Comparison of ENCODE assay signal across 30 mouse cellular contexts in genomic region chr16:50305156-50305555, GRCm38 (mm10).
DNase-seq lines count a peak whose midpoint lies in the region; ATAC-seq and TF ChIP-seq lines count a peak whose summit lies in the region.
"Had no signal": no experiment of that assay in that cellular context is flagged by ENCODE, and none has a peak within 500 bp of the region (broad histone marks: within the 10 kb centered on the region; RNA-seq: fewer than 3 reads in every experiment).

No protein-coding gene starts in this region.

- H3K4me2 ChIP-seq in liver, embryonic 12.5 days, result no peak overlapping the region
- H3K4me2 ChIP-seq: embryonic facial prominence, embryonic 12.5 days; embryonic facial prominence, embryonic 15.5 days; forebrain, embryonic 12.5 days; forebrain, embryonic 15.5 days; heart, embryonic 12.5 days; heart, embryonic 15.5 days; hindbrain, embryonic 13.5 days had no signal

- H3K9ac ChIP-seq in MEL (ENCODE audit: control insufficient read depth, low read depth, low read length, poor library complexity, severe bottlenecking), result no peak overlapping the region
- H3K9ac ChIP-seq in liver, embryonic 12.5 days, result no peak overlapping the region
- H3K9ac ChIP-seq: embryonic facial prominence, embryonic 12.5 days; embryonic facial prominence, embryonic 15.5 days; forebrain, embryonic 12.5 days; forebrain, embryonic 15.5 days; heart, embryonic 12.5 days; heart, embryonic 15.5 days; hindbrain, embryonic 13.5 days had no signal

- no peak overlapping the region for H3K4me3 ChIP-seq in MEL (ENCODE audit: control insufficient read depth in 1 of 2, insufficient read depth in 1 of 2, low read depth in 2 of 2, low read length in 2 of 2)
- H3K4me3 ChIP-seq in liver, embryonic 12.5 days, result no peak overlapping the region
- H3K4me3 ChIP-seq: embryonic facial prominence, embryonic 12.5 days; embryonic facial prominence, embryonic 15.5 days; forebrain, embryonic 12.5 days; forebrain, embryonic 15.5 days; heart, embryonic 12.5 days; heart, embryonic 15.5 days; hindbrain, embryonic 10.5 days; hindbrain, embryonic 13.5 days had no signal

- peak; percentile 24 for DNase-seq in MEL (ENCODE audit: low read depth, low spot score)
- peak; percentile 23 for DNase-seq in brain, embryonic 14.5 days (ENCODE audit: low read depth)
- DNase-seq in adrenal gland, adult (ENCODE audit: inconsistent age in 2 of 2, low spot score in 1 of 2), result no peak
- DNase-seq in left cerebral cortex, adult 11 months (ENCODE audit: low spot score), result no peak
- no peak for DNase-seq in left cerebral cortex, postnatal 4 days
- DNase-seq: adrenal gland, postnatal 10 days; adrenal gland, postnatal 36 days; cerebellum, adult 11-12 months; cerebellum, adult 8-10 months; cerebellum, postnatal 10 days; cerebellum, postnatal 36 days; gastrocnemius, postnatal 10 days; heart, adult 18-20 months; heart, postnatal 10 days; heart, postnatal 36 days; kidney, adult 2 months had no signal

- no peak for TF ChIP-seq POLR2A in MEL (IDR thresholded peaks at IDR 0.05; ENCODE audit: control insufficient read depth in 1 of 2, insufficient read depth in 1 of 2, low read depth in 1 of 2, low read length in 2 of 2, poor library complexity in 1 of 2)
- no peak for TF ChIP-seq POLR2A in brain, embryonic 14.5 days (IDR thresholded peaks at IDR 0.05; ENCODE audit: borderline replicate concordance, extremely low read depth, insufficient read depth, insufficient read length, poor library complexity, severe bottlenecking)

- H3K4me1 ChIP-seq in MEL (ENCODE audit: control insufficient read depth in 1 of 2, insufficient read depth in 2 of 2, low read length in 2 of 2), result no peaks in the 10 kb centered on the region
- no peaks in the 10 kb centered on the region for H3K4me1 ChIP-seq in liver, embryonic 12.5 days
- H3K4me1 ChIP-seq: embryonic facial prominence, embryonic 12.5 days; embryonic facial prominence, embryonic 15.5 days; forebrain, embryonic 12.5 days; hindbrain, embryonic 10.5 days had no signal

- H3K27me3 ChIP-seq in MEL (ENCODE audit: control insufficient read depth in 1 of 2, insufficient read depth in 2 of 2, low read length in 2 of 2), result no peaks in the 10 kb centered on the region
- H3K27me3 ChIP-seq in liver, embryonic 12.5 days (replicated peaks), result no peaks in the 10 kb centered on the region
- H3K27me3 ChIP-seq: CH12.LX; embryonic facial prominence, embryonic 12.5 days; embryonic facial prominence, embryonic 15.5 days; forebrain, embryonic 12.5 days; forebrain, embryonic 15.5 days; heart, embryonic 12.5 days; heart, embryonic 15.5 days; hindbrain, embryonic 13.5 days had no signal

- no peaks in the 10 kb centered on the region for H3K9me3 ChIP-seq in MEL (replicated peaks; ENCODE audit: insufficient read depth, low read length)
- H3K9me3 ChIP-seq in liver, embryonic 12.5 days (replicated peaks), result no peaks in the 10 kb centered on the region
- H3K9me3 ChIP-seq: embryonic facial prominence, embryonic 12.5 days; embryonic facial prominence, embryonic 15.5 days; forebrain, embryonic 12.5 days; forebrain, embryonic 15.5 days; G1E; heart, embryonic 12.5 days; heart, embryonic 15.5 days; hindbrain, embryonic 10.5 days; hindbrain, embryonic 13.5 days had no signal

- peak; percentile 79 for ATAC-seq in inflammation-experienced regulatory T-cells, adult 6 months
- no peak for ATAC-seq in liver, embryonic 12.5 days
- ATAC-seq: forebrain, embryonic 15.5 days; hindbrain, embryonic 16.5 days; intestine, postnatal 0 days had no signal

- WGBS in liver, embryonic 12.5 days (ENCODE audit: insufficient replicate concordance), result 65% methylated on average over 6 of the region's 6 CpGs

- H3K27ac ChIP-seq in MEL (ENCODE audit: control insufficient read depth, low read depth, low read length), result no peak overlapping the region
- no peak overlapping the region for H3K27ac ChIP-seq in liver, embryonic 12.5 days
- H3K27ac ChIP-seq: embryonic facial prominence, embryonic 12.5 days; embryonic facial prominence, embryonic 15.5 days; forebrain, embryonic 12.5 days; forebrain, embryonic 15.5 days; heart, embryonic 15.5 days; hindbrain, embryonic 10.5 days; hindbrain, embryonic 13.5 days had no signal

- intact Hi-C loops in left cerebral cortex, postnatal 4 days (cut with DNase I), result loop anchor here (5.0 kb wide), 1 partner anchor 48 kb away; no protein-coding TSS in a partner anchor

- no peak for TF ChIP-seq RAD21 in MEL (IDR thresholded peaks at IDR 0.05; ENCODE audit: low read depth, low read length)

- TF ChIP-seq CTCF in MEL (IDR thresholded peaks at IDR 0.05 in 2 of 3, conservative IDR thresholded peaks at IDR 0.05 in 1 of 3; ENCODE audit: control insufficient read depth in 1 of 3, insufficient read depth in 1 of 3, low read depth in 2 of 3, low read length in 3 of 3, poor library complexity in 1 of 3, severe bottlenecking in 1 of 3), result no peak
- TF ChIP-seq CTCF in brain, embryonic 14.5 days (IDR thresholded peaks at IDR 0.05; ENCODE audit: borderline replicate concordance, extremely low read depth, insufficient read depth, insufficient read length), result no peak

- H3K79me2 ChIP-seq in MEL (ENCODE audit: control insufficient read depth, insufficient read depth, low read length, poor library complexity), result no peaks in the 10 kb centered on the region

- no peak for TF ChIP-seq EP300 in MEL (IDR thresholded peaks at IDR 0.05; ENCODE audit: low read depth in 1 of 2, low read length in 2 of 2)

- no peaks in the 10 kb centered on the region for H3K36me3 ChIP-seq in MEL (ENCODE audit: control insufficient read depth in 1 of 2, insufficient read depth in 2 of 2, low read length in 2 of 2)
- no peaks in the 10 kb centered on the region for H3K36me3 ChIP-seq in liver, embryonic 12.5 days
- H3K36me3 ChIP-seq: embryonic facial prominence, embryonic 12.5 days; embryonic facial prominence, embryonic 15.5 days; forebrain, embryonic 12.5 days; forebrain, embryonic 15.5 days; heart, embryonic 12.5 days; heart, embryonic 15.5 days; hindbrain, embryonic 10.5 days; hindbrain, embryonic 13.5 days had no signal

TF ChIP-seq in MEL, 35 proteins besides CTCF, POLR2A, EP300 and RAD21:
- TF ChIP-seq SMC3 (IDR thresholded peaks at IDR 0.05; ENCODE audit: low read depth, low read length), result no peak
- no peak for TF ChIP-seq ZC3H11A (IDR thresholded peaks at IDR 0.05; ENCODE audit: low read depth, low read length)
- TF ChIP-seq MAFK (IDR thresholded peaks at IDR 0.05; ENCODE audit: borderline replicate concordance, low read depth, low read length), result no peak
- TF ChIP-seq TAL1 (IDR thresholded peaks at IDR 0.05; ENCODE audit: low read length), result no peak
- TF ChIP-seq GABPA (IDR thresholded peaks at IDR 0.05; ENCODE audit: low read depth, low read length), result no peak
- TF ChIP-seq HCFC1 (IDR thresholded peaks at IDR 0.05; ENCODE audit: low read depth, low read length), result no peak
- TF ChIP-seq ZKSCAN1 (IDR thresholded peaks at IDR 0.05; ENCODE audit: low read depth, low read length), result no peak
- no peak for TF ChIP-seq ELF1 (IDR thresholded peaks at IDR 0.05; ENCODE audit: low read depth, low read length)
- no peak for TF ChIP-seq POLR2AphosphoS2 (IDR thresholded peaks at IDR 0.05; ENCODE audit: low read length)
- no peak for TF ChIP-seq ETS1 (IDR thresholded peaks at IDR 0.05; ENCODE audit: low read depth, low read length)
- no peak for TF ChIP-seq KAT2A (conservative IDR thresholded peaks at IDR 0.05; ENCODE audit: low read depth, low read length)
- TF ChIP-seq NELFE (IDR thresholded peaks at IDR 0.05; ENCODE audit: low read depth, low read length), result no peak
- no peak for TF ChIP-seq USF2 (IDR thresholded peaks at IDR 0.05; ENCODE audit: borderline replicate concordance in 1 of 2, insufficient read depth in 1 of 2, low read depth in 1 of 2, low read length in 2 of 2)
- TF ChIP-seq MAX (IDR thresholded peaks at IDR 0.05; ENCODE audit: low read length), result no peak
- TF ChIP-seq MYC (IDR thresholded peaks at IDR 0.05; ENCODE audit: low read depth, low read length), result no peak
- TF ChIP-seq ZNF384 (IDR thresholded peaks at IDR 0.05; ENCODE audit: low read depth, low read length), result no peak

Comparison
In these comparisons a context has a peak if more than half of its experiments do, and no peak if none do; other contexts are left out.
1. DNase-seq: peak in MEL (single experiment) and brain, embryonic 14.5 days (single experiment); none in adrenal gland, adult (0 of 2), left cerebral cortex, adult 11 months (single experiment) and left cerebral cortex, postnatal 4 days (single experiment).